ENCODE assay signal across 35 mouse cellular contexts in the genomic region with DNA sequence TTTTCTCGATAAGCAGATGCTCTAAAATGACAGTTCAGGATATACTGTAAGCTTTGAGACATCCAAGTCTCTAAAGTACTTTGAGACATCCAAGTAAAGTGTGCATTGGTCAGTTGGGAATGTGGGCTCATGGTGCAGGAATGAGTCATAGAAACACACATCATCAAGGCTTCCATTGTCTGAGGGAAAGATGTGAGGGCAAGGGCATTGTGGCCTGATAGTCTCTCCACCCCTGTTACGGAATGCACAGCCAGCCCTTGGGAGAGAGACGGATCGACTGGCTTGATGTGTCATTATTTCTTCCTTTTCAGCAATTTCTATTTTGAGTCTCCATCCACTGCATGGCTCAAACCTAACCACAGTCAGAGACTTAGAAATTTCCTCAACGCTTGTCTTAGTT. TPM values are rescaled to one million over a fixed set of nuclear protein-coding genes. Genes with fewer than 3 reads are reported as not detected.
DNase-seq lines count a peak whose midpoint lies in the region; ATAC-seq and TF ChIP-seq lines count a peak whose summit lies in the region.
"Had no signal": no experiment of that assay in that cellular context is flagged by ENCODE, and none has a peak within 500 bp of the region (broad histone marks: within the 10 kb centered on the region; RNA-seq: fewer than 3 reads in every experiment).

No protein-coding gene starts in this region.

- TF ChIP-seq CTCF in embryonic fibroblast, embryonic 13.5 days (IDR thresholded peaks at IDR 0.05; ENCODE audit: borderline replicate concordance, insufficient read depth, low read length) = no peak
- no peak for TF ChIP-seq CTCF in gastrocnemius, adult 2 months (IDR thresholded peaks at IDR 0.05)

- no peak for ATAC-seq in granulocyte monocyte progenitor cell, adult 5-6 weeks (replicated peaks; ENCODE audit: poor library complexity, severe bottlenecking)
- ATAC-seq: CD4-positive, CD25-positive, alpha-beta regulatory T cell, adult 4 months; forebrain, embryonic 13.5 days; forebrain, embryonic 16.5 days; hindbrain, postnatal 0 days; inflammation-experienced regulatory T-cells, adult 6 months; intestine, embryonic 16.5 days had no signal

- H3K4me3 ChIP-seq in embryonic fibroblast, embryonic 13.5 days (ENCODE audit: insufficient read depth, low read length) = no peak overlapping the region
- H3K4me3 ChIP-seq in gastrocnemius, adult 2 months = no peak overlapping the region
- H3K4me3 ChIP-seq: embryonic facial prominence, embryonic 12.5 days; embryonic facial prominence, embryonic 15.5 days; erythroblast, embryonic 14.5 days; forebrain, embryonic 10.5 days; forebrain, embryonic 13.5 days; heart, embryonic 12.5 days; heart, embryonic 15.5 days; hindbrain, embryonic 10.5 days had no signal

- DNase-seq in adrenal gland, adult 2 months = peak; percentile 2
- no peak for DNase-seq in adrenal gland, postnatal 36 days
- DNase-seq in Muller cell, postnatal 12 days (ENCODE audit: inconsistent ontology term) = peak; percentile 81
- peak; percentile 2 for DNase-seq in telencephalon, adult 2 months (ENCODE audit: low read depth, low spot score)
- DNase-seq in thymus, postnatal 25 days = no peak
- no peak for DNase-seq in gastrocnemius, adult 2 months
- DNase-seq: adrenal gland, adult 8-10 months; adrenal gland, postnatal 25 days; cerebellum, adult 18-20 months; cerebellum, adult 9-10 months; cerebellum, postnatal 14 days; gastrocnemius, postnatal 25 days; heart, postnatal 10 days; heart, postnatal 36 days; kidney, adult 18-20 months had no signal

- H3K4me1 ChIP-seq in embryonic fibroblast, embryonic 13.5 days (ENCODE audit: control insufficient read depth, insufficient read depth, low read length) = 0 out of 2 replicates have a peak, but pooled peaks cover 4% of the 10 kb centered on the region
- H3K4me1 ChIP-seq: embryonic facial prominence, embryonic 12.5 days; embryonic facial prominence, embryonic 15.5 days; forebrain, embryonic 10.5 days; forebrain, embryonic 13.5 days; heart, embryonic 12.5 days; heart, embryonic 15.5 days had no signal

- no peak for TF ChIP-seq POLR2A in embryonic fibroblast, embryonic 13.5 days (IDR thresholded peaks at IDR 0.05; ENCODE audit: low read depth, low read length)

- 0 out of 2 replicates have a peak overlapping the region, but pooled peaks have one; percentile 30 for H3K27ac ChIP-seq in embryonic fibroblast, embryonic 13.5 days (ENCODE audit: insufficient read depth, low read length)
- no peak overlapping the region for H3K27ac ChIP-seq in gastrocnemius, adult 2 months
- H3K27ac ChIP-seq: embryonic facial prominence, embryonic 12.5 days; embryonic facial prominence, embryonic 15.5 days; forebrain, embryonic 10.5 days; forebrain, embryonic 13.5 days; heart, embryonic 15.5 days; hindbrain, embryonic 10.5 days; hindbrain, embryonic 14.5 days; hindbrain, postnatal 0 days had no signal

- intact Hi-C loops in gastrocnemius, adult 2 months (cut with DNase I) = no loop called here

RNA-seq across cellular contexts. Expression of gene Ibsp, which starts 47.2 kb away (rescaled TPM):
- under 1 TPM in 1 of 2 experiments, not detected in 1; 0.32 TPM for total RNA-seq in adrenal gland, adult 2 months (2021)
- polyA plus RNA-seq in adrenal gland, adult 2 months (2012; rRNA removed) = not detected in 2 replicates
- not detected for total RNA-seq in adrenal gland, postnatal 36 days (2021)
- not detected in 2 replicates for polyA plus RNA-seq in embryonic fibroblast, embryonic 13.5 days (2011; ENCODE audit: insufficient read length, low read depth, missing spikeins)
- total RNA-seq in granulocyte monocyte progenitor cell, adult 5-6 weeks (2014; fragmentation: Nextera tagmentation) = not detected in 2 replicates
- total RNA-seq in granulocyte monocyte progenitor cell, adult 5-6 weeks (2017) = 1.0 TPM in 1 of 2 replicates, not detected in the other
- total RNA-seq in gastrocnemius, adult 2 months (2021) = not detected
- total RNA-seq: adrenal gland, postnatal 25 days; gastrocnemius, adult 8-10 months; gastrocnemius, postnatal 25 days; heart, postnatal 10 days; heart, postnatal 36 days; MEL had no signal
- polyA plus RNA-seq: C2C12; CD4-positive, CD25-positive, alpha-beta regulatory T cell, adult 4 months; erythroblast, embryonic 14.5 days; forebrain, embryonic 10.5 days; gonadal fat pad, adult 2 months; heart, embryonic 12.5 days; hindbrain, embryonic 14.5 days; inflammation-experienced regulatory T-cells, adult 6 months had no signal

RNA-seq across cellular contexts. Expression of gene Dmp1, which starts 49.4 kb away (rescaled TPM):
- under 1 TPM in 1 of 2 experiments, not detected in 1; 0.10 TPM for total RNA-seq in adrenal gland, adult 2 months (2021)
- polyA plus RNA-seq in adrenal gland, adult 2 months (2012; rRNA removed) = not detected in 2 replicates
- total RNA-seq in adrenal gland, postnatal 36 days (2021) = not detected
- polyA plus RNA-seq in embryonic fibroblast, embryonic 13.5 days (2011; ENCODE audit: insufficient read length, low read depth, missing spikeins) = 0.25 TPM in 1 of 2 replicates, not detected in the other
- total RNA-seq in granulocyte monocyte progenitor cell, adult 5-6 weeks (2014; fragmentation: Nextera tagmentation) = not detected in 2 replicates
- not detected in 2 replicates for total RNA-seq in granulocyte monocyte progenitor cell, adult 5-6 weeks (2017)
- total RNA-seq in gastrocnemius, adult 2 months (2021) = under 1 TPM; 0.42 to 0.99 TPM
- total RNA-seq: adrenal gland, postnatal 25 days; heart, postnatal 10 days; heart, postnatal 36 days; MEL had no signal
- polyA plus RNA-seq: CD4-positive, CD25-positive, alpha-beta regulatory T cell, adult 4 months; erythroblast, embryonic 14.5 days; gonadal fat pad, adult 2 months; heart, embryonic 12.5 days; inflammation-experienced regulatory T-cells, adult 6 months had no signal

Comparison
In these comparisons a context has a peak if more than half of its experiments do, and no peak if none do; other contexts are left out.
1. DNase-seq: peak in adrenal gland, adult 2 months (single experiment), Muller cell, postnatal 12 days (single experiment) and telencephalon, adult 2 months (single experiment); none in adrenal gland, postnatal 36 days (0 of 2), thymus, postnatal 25 days (single experiment) and gastrocnemius, adult 2 months (single experiment).